Mouse (Mus musculus) bone marrow macrophage, adult 2 months (primary cell): Measurements from ENCODE around the gene Insig2.

ENCODE experiments used
- CTCF ChIP-seq: IDR thresholded peaks from 2 replicates; pipeline ENCODE4 v1.5.1; 2012; ENCODE audit warnings: low read depth, mild to moderate bottlenecking, low read length, moderate library complexity
- POLR2A ChIP-seq: IDR thresholded peaks from 2 replicates; pipeline ENCODE4 v1.6.1; 2012; ENCODE audit warnings: mild to moderate bottlenecking, low read depth, low read length, borderline replicate concordance

DNA sequence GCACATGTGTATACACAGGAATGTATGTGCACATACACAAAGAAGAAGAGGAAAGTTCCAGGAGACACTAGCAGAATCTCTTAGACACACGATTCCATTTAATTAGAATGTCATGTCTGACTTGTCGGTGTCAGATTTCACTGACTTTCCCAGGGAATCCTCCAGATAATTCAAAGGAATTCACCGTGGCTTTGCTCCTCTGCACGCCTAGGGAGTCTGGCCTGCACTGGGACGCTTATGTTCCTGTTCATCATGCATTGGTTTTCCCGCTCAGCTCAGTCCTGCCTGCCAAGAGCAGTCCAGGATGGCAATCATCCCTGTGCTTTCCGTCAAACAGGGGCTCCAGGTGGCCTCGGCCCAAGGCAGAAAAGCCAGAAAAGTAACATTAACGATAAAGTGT, 34.9 kb upstream of the Insig2 start:
- TF ChIP-seq CTCF: no peak
- no peak for TF ChIP-seq POLR2A
